Mouse (Mus musculus) gastrocnemius, adult 18-20 months (tissue): ENCODE measurements at regions not wholly inside any gene's neighbourhood (a gene's known extent, or its start where the extent isn't known, plus 50 kb on each side); places are given as distances from the start of the nearest gene placed in this dataset.

Experiments used
- DNase-seq: peaks from one replicate; pipeline ENCODE4 v3.0.0; 2021; ENCODE audit warnings: low spot score

DNA sequence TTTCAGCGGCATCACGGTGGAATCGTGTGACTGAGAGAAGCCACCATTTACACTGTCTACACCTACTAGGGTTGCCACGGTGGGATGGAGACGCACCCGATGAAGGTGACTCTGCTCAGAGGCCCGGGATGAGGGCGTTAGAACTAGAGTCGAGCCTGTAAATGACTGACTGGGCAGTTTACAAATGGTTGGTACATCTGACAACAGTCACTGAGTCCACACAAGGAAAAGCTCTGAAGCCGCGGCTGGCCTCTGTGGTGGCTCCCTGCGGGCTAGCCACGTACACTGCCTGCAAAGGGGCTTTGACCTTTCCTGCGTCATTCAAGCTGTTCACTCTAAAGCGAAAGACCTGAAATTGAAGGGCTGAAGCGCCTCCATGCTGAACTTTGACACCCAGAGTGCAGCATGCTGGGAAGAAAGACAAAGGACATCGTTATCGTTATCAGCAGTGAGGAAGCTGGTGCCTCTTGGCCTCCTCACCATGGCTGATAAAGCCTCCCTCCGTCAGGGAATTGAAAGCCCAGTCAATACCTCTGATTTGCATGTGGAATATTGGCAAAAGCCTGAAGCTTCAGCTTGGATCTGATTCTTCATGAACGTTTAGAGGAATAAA lies 462.1 kb upstream of the Arglu1 start:
- no peak for DNase-seq

DNA sequence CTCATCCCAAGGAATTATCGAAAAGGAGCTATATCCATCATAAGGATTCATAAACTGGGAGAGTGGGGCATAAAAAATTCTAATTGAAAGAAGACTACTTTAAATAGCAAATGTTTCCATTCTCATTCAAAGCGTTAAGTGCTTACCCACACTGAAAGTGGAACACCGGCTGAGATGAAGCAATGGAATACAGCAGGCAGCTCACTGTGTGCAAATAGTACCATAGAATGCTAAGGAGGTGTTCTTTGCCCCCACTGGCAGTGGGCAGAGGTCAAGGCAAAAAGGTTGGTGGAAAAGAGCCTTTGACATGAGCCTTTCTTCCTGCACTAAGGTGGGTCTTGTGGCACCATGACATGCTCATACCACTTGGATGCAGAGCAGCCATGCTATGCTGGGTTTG lies 454.0 kb upstream of the Arglu1 start:
- DNase-seq = no peak

DNA sequence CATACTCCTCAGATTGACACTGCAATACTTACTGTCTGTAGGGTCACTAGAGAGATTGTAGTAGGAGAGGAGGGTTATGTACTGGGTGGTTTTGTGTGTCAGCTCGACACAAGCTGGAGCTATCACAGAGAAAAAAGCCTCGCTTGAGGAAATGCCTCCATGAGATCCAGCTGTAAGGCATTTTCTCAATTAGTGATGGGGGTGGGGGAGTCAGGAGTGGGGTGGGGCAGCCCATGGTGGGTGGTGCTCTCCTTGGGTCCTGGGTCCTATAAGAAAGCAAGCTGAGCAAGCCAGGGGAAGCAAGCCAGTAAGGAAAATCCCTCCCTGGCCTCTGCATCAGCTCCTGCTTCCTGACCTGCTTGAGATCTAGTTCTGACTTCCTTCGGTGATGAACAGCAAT lies 449.5 kb upstream of the Arglu1 start:
- no peak for DNase-seq

DNA sequence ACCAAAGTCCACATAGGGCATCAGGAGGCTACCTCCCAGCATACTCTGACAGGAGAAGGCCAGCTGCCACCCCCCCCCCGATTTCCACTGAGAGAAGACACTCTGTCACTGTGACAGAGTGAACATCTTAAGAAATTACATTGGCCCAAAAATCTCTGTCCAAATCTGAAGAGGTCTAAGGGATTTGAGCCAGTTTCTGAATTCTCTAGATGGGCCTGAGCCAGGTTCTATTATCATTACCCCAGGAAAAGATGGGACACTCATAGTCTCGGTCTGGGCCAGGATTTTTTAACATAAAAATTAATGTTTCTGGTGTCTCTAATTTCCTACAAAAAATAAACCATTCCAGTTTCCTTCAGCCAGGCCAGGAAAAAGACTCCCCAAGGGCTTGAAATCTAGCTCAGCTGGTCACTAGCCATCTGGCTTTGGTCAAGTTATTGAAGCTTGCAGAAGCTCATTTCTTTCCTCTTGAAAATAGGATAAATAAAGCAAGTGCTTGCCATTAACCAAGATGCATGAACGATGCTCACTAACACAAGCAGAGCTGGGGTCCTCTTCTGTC lies 448.8 kb upstream of the Arglu1 start:
- peak; percentile 73 for DNase-seq

DNA sequence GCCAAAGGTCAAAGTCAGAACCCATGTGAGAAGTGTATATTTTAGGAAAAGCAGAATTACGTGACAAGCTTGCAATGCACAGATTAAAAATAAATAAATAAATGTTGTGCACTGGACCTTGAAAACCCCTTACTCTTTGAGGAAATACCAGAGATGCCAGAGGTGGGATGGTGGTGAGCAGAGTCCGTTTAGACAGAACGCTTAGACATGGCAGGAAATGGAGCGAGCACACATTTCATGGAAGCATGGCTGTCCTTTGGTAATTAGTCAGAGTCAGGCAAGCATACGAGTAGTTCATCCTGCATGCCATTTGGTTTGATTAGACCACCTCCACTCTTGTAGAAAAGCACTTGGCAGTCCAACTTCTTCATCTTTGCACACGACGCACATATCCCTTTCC lies 443.4 kb upstream of the Arglu1 start:
- no peak for DNase-seq

DNA sequence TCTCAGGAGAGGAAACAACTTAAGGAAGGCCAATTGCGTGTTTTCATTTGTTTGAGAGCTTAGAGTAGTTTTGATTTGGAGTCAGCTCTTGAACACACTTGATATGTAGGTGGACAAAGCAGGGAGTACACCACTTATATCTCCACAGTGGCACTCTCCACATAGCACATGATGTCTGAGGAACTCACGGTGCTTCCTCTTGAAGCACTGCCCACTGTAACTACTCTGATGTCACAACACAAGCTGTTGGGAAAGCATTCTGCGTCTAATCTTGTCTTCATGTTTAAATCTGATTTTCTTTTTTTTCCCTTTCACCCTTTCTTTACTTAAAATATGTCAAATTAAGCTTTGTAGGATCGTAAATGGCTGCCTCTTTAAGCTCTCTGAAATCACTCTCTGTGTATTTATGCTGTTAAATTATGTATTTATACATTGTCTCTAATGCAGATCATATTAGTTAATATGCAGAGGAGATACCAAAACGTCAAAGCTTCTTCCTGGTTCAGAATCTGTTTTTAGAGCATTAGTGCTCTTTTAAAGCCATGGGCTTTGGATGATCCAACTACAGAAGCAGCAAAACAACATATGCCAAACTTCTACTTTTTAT lies 442.4 kb upstream of the Arglu1 start:
- no peak for DNase-seq

DNA sequence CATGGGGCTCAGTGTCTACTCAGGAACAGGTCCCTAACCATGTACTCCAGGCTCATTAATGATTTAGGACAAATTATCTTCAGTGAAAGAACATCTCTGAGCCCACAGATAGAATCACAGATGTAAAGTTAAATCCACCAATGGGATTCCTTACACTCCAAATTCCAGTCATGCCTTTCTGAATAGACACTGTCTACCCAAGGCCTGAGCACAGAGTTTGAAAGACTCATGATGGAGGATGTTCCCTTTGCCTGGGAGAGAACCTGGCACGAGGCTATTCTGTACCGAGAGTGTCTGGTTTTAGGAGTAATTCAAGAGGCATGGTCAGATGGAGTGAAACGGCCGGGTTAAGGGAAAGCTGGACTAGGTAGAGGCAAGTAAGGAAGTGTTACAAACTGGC lies 440.9 kb upstream of the Arglu1 start:
- no peak for DNase-seq

DNA sequence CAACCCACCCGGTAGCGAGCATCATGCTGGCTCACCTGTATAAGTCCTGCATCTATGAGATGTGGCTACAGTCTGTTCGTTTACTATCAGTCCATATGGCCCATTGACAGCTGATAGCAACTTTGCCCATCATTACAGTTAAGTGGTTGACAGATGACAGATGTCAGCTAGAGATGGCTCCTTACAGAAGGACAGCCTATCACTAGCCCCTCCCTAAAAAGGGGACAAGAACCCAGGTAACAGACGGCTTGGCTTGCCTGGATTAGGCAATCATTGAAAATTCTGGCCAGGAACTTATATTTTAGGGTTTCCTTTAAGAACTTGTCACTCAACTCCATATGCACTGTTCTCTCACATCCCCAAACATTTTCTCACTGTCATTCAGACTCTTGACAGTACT lies 434.2 kb upstream of the Arglu1 start:
- no peak for DNase-seq

DNA sequence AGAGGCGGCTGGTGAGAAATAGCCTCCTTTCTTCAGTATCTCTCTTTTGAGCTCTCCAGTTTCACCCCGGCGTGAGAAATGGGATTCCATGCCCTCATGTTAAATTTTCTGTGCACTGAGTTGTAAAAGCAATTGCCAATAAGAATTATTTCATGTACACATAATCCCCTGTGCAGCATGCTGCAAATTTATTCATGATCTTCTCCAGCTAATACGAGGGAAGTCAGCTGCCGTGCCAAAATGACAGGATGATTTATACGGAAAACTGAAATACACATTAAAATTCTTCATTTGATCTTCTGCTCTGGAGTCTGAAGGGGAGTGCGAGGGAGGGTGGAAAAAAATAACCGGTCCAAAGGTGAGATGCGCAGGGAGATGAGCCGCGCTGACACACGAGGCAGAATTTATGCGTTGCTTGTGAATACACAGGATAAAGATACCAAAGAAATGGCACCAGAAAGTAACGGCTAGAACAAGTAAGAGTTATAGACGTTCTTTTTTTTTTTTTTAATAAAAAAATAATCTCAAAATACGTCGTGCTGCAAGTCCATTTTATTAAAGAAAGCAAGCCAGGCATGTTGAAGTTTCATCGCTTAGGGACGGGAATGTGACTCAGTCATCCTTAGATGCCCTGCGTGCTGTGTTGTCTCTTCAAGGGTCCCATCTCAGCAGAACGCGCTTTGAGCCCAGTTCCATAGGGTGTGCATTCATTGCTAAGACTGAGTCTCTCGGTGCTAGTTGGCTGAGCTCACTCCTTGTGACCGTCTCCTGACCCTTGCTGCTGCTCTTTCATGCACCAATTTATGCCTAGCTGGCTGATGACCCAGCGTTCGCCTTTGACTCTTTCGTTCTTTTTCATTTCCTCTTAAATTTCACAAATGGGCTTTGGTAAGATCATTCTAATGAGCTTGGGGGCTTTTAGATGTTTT lies 427.8 kb upstream of the Arglu1 start:
- no peak for DNase-seq

DNA sequence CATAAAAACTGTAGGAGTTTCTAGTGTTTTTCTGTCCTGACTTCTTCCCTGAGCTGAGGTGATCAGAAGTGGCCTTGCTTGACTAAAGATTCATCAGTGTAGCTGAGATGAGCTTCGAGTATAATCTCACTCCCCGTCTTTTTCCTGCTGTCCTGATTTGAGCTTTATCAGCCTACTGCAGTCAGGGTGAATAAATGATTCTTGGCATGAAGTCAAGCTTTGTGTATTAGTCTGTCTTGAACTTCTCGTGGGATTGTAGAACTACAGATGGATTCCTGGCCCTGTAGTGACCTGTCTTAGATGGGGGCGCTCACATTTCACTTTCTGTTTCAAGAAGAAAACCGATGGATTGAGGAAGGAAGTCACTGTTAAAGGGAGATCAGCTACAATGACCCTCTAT lies 405.7 kb upstream of the Arglu1 start:
- DNase-seq = no peak

DNA sequence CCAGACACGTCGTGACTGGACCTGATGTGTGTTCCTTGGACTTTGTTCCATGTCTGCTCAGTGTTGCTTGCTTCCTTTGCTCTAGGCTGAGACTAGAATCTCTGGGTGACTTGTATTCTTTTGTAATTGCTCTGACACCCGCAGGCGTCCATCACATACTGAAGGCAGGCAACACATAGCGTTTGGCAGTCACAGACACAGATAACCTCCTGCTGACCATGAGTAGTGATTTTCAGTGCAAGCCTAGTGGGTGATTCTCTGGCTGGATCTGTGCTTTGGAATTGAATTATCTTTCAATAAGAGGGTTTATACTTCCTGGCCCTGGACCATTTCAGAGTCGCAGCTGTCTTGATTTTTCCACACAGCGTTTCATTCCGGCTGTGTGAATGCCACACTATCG lies 403.7 kb upstream of the Arglu1 start:
- no peak for DNase-seq

DNA sequence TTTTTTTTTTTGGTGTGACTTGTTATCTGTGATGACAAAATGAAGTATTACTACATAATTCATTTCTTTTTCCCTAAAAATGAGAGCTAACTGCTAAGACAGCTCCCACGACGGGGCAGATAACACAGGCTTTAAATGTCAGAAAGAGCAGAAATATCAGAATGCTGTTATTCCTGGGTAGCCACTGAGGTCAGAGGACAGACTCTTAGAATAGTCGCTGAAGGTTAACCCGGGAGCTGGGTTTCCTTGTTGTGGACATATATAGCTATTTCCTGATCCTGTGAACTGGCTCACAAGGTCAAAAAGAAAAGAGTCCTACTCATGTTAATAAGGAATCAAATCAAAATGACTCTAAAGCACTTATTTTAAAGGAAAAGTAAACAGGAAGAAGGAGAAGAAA lies 403.0 kb upstream of the Arglu1 start:
- DNase-seq = no peak

DNA sequence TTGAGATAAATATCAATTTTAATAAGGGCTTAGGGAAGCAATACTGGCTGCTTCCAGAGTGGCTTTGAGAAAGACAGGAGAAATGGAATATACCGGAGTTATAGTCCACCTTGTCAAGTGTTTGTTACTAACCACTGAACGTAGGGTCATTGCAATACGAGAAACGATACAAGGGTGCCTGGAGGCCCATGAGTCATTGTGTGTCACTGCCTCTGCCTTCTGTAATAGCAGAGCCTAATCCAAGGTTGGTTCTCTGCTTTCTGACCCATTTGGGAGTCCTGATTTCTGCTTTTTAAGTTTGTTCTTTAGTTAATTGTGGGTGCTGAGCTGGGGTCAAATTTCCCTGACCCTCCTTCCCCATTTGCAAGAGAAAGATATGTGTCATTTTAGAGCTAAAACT lies 382.4 kb upstream of the Arglu1 start:
- DNase-seq = no peak

DNA sequence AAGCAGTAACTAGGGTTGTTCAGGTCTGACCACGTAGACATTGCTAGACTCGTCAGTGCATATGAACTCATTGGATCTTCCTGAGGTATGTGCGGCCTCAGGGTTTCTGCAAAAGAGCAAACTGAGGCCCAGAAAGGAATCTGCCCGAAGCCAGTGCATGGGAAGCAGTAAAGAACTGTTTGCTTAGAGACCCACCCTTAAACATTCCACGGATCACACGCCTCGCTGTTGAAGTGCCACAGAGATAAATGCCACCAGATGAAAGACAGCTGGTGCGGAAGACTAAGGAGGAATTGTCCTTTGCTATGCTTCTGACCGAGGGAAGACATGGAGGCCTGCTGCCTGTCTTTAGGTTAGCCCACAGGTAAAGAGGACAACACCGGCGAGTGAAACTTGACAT lies 382.0 kb upstream of the Arglu1 start:
- no peak for DNase-seq

DNA sequence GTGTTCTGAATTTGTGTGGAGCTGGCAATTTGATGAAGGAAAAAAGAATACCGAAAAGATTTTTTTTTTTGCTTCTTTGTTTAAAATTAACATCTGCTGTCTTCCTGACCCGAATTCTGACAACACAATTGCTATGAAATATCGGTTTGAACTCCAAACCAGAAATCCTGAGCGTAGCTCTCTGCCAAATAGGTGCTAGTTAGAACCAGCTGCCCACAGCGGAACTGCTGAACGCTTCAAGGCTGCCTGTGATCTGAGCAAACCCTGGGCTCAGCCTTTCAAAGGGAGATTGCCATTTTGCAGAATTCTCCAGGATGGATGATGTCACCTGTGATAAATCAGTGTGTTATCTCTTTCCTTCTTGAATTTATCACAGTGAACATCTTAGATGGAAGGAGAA lies 380.6 kb upstream of the Arglu1 start:
- no peak for DNase-seq

DNA sequence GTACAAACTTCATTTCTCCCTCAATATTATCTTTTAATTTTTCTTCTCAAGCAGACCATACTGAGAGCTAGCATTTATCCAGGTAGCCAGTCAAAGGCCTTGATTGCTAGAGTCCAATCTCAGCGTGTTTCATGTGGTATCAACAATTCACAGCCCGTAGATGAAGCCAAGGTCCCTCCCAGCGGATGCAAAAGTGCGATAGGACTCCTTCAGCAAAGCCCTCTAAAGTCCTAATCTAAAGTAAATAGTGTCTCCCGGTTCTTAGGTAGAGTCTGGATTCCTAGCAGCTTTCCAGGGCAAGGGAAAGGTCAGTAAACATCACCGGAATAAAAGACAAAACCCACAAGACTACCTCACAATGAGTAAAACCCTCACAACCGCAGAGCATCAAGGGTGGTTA lies 379.5 kb upstream of the Arglu1 start:
- no peak for DNase-seq

DNA sequence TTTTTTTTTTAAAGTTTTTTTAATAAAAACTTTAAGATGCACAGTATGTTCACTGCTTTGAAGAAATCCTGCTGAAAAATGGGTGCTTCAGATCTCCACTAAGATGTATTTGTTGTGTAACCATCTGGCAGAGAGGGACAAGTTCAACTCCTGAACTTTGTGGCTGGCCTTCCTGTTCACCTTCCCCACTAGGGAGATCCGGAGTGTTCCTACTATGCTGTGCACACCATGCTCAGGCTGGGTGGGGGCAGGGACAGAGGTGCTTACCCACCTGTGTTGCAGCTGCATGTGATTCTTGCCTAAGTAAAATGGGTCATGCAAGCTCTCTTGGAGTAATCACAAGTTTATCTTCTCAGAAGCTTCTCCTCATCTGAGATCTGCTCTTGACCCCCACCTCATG lies 377.4 kb upstream of the Arglu1 start:
- no peak for DNase-seq

DNA sequence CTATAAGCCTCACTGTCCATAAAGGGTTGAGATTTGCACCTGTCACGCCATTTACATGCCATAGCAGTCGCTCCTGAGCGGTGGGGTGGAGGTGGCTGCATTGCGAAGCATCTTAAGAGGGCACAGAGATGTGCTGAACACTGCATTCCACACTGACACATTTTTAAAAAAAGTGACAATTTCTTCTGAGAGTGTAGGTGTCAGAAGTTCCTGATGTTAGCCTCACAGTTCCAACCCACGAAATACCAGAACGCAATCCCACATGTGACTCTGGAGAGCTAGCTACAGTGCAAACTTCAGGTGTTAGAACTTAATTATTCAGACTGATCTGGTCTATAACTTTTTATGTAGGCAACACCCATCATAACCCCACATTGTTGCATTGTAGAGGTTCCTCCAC lies 369.8 kb upstream of the Arglu1 start:
- no peak for DNase-seq

DNA sequence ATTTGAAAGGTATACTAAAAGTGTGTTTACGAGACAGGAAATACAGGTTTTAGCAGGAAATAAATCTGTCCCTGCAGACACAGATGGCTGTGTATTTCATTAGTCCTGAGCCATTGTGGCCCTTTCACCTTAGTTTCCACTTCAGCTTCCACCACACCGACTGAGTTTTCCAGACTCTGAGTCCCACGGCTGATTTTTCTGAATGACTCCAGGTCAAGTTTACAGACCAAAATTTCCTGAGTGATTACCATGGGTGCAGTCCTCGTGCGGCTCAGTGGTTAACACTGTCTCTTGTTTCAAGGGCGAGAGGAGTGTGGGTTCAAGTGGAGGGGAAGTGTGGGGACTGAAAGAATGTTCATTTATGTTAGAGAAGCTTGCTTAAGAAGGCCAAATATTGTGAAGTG lies 365.1 kb upstream of the Arglu1 start:
- no peak for DNase-seq

DNA sequence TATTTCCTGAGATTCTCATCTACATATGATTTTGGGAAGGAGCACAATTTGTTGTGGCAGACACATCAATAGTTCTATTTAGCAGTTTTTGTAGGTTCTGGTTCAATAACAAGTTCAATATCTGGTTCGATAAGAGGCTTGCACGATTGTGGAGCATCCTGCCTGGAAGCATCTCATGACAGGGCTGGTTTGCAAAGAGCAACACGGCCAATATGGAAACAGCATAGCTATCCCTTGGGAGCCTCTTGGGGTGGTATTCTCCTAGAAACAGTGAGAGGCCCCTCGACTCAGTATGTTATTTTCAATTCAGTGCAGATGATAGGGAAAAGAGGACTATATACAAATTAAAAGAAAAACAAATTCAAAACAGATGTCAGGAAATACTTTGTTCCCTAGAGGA lies 364.5 kb upstream of the Arglu1 start:
- no peak for DNase-seq

DNA sequence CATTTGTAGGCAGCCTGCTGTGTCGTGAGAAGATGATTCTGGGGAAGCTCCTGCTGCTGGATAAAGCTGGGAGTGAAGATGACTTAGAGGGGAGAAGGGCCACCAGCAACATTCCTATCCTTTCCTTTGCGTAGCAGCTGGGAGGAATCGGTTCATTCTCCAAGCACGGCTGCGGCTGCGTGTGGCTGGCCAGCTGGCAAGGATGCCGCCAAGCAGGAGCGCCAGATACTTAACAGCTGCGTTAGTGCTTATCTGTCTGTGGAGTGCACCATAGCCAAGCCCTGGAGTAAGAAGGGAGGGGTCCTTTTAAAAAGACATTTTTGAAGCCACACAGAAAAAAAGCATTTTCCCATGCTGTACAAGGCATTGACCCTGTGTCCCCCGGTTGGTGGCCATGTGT lies 361.4 kb upstream of the Arglu1 start:
- DNase-seq = peak; percentile 50

DNA sequence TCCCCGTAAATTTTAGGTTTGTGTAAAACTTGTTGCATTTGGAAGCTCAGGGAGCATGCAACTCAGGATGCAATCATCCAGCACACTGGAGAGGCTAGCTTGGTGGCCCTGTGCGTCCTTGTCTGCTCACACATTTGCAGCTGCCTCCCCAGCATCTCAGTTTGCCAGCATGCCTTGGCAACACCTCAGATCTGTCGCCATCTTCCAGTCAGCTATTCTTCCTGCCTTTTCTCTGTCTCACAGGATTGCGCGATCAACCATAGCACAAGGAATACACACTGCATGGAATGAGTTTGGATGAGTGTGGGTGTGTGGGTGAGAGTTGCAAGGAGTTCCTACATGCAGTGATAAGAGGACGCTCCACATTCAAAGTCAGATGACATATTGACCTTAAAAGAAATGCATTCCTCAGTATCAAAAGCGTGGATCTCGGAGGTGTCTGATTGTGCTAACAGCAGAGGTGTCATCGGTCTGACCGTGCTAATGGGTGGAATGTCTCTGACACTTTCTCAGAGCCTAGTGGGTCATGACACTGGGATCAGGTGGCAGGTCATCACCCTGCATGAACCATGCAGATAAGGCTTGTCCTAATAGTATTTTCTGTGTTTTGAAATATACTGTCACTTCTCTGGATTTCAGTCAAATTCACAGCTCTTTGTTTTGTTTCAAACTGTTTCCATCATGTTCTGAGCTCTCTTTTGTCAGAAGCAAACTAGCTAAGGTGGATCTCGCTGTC lies 360.6 kb upstream of the Arglu1 start:
- no peak for DNase-seq
